Mouse (Mus musculus) limb, embryonic 14.5 days (tissue): Measurements from ENCODE around the gene Trim11. TPM values are rescaled to one million over a fixed set of nuclear protein-coding genes. Genes with fewer than 3 reads are reported as not detected.

ENCODE experiments used
- ATAC-seq: fragments of 200-750 bp; cut with Nextera tagmentation; 2 replicates; pipeline ENCODE4 v1.8.0; 2017; ENCODE audit warnings: low read depth, moderate number of reproducible peaks, moderate TSS enrichment; ENCODE audit not compliant: low FRiP score
- DNase-seq: peaks from one replicate; pipeline ENCODE4 v3.0.0-alpha.2; 2015; ENCODE audit warnings: low spot score
- H3K27ac ChIP-seq: fragments of 300-500 bp; sonication (generic); replicated peaks from 2 replicates; pipeline ENCODE4 v1.5.1; 2014; ENCODE audit warnings: low read depth, mild to moderate bottlenecking, low read length, moderate library complexity, mixed read lengths
- H3K27me3 ChIP-seq: fragments of 300-500 bp; sonication (generic); 2 replicates; pipeline ENCODE4 v1.6.1; 2014; ENCODE audit warnings: low read length, mixed read lengths; ENCODE audit not compliant: control insufficient read depth, insufficient read depth
- H3K36me3 ChIP-seq: fragments of 300-500 bp; sonication (generic); 2 replicates; pipeline ENCODE4 v1.6.1; 2014; ENCODE audit warnings: mild to moderate bottlenecking, low read length, moderate library complexity, mixed read lengths; ENCODE audit not compliant: control insufficient read depth, insufficient read depth
- H3K4me1 ChIP-seq: fragments of 300-500 bp; sonication (generic); 2 replicates; pipeline ENCODE4 v1.6.1; 2014; ENCODE audit warnings: antibody characterized with exemption, low read length, mixed read lengths; ENCODE audit not compliant: control insufficient read depth, insufficient read depth
- H3K4me2 ChIP-seq: fragments of 300-500 bp; sonication (generic); replicated peaks from 2 replicates; pipeline ENCODE4 v1.6.1; 2014; ENCODE audit warnings: low read depth, mild to moderate bottlenecking, low read length, moderate library complexity; ENCODE audit not compliant: severe bottlenecking
- H3K4me3 ChIP-seq: fragments of 300-500 bp; sonication (generic); replicated peaks from 2 replicates; pipeline ENCODE4 v1.5.1; 2014; ENCODE audit warnings: low read length
- H3K9ac ChIP-seq: fragments of 300-500 bp; sonication (generic); 2 replicates; pipeline ENCODE4 v1.6.1; 2014; ENCODE audit warnings: mild to moderate bottlenecking, low read depth, low read length, moderate library complexity; ENCODE audit not compliant: severe bottlenecking
- H3K9me3 ChIP-seq: fragments of 300-500 bp; sonication (generic); 2 replicates; pipeline ENCODE4 v1.6.1; 2016; ENCODE audit warnings: low read length; ENCODE audit not compliant: control insufficient read depth
- POLR2A ChIP-seq: fragments of 200-500 bp; IDR thresholded peaks from 2 replicates; pipeline ENCODE4 v1.8.0; 2012; ENCODE audit warnings: inconsistent platforms, mild to moderate bottlenecking, moderate library complexity, borderline replicate concordance; ENCODE audit not compliant: insufficient read depth, insufficient read length; ENCODE audit errors: extremely low read depth
- WGBS: fragments of 180-500 bp; shearing (Covaris S2); extraction: QIAGEN DNeasy Blood & Tissue Kit; methylation state at CpG from one replicate; pipeline ENCODE4 v1.1.7; 2014; 5-methylcytosine and 5-hydroxymethylcytosine counted together
- polyA plus RNA-seq, 2 experiments: library from polyadenylated mRNA; depleted of rRNA in 1 of 2; stranded (reverse) in 1 of 2; unstranded in 1 of 2; fragments of >200 nt; fragmentation: Nextera tagmentation in 1 of 2; extraction: Ambion mirVana in 1 of 2; gene quantifications; 2 replicates each; pipeline versions ENCODE4 v1.2.1 to v1.2.3; 2012 to 2014

The Trim11 gene
- polyA plus RNA-seq, 2 experiments: 21.4 to 29.7 TPM

GRCm38 (mm10) chr11:58974414-58974813 lies 3.5 kb upstream of the Trim11 start:
- ATAC-seq (no peak), DNase-seq (no peak)
- Histone ChIP-seq H3K27me3 (no peaks in the 10 kb centered on the region), H3K36me3 (peaks cover 16% of the 10 kb centered on the region), H3K27ac (no peak overlapping the region), H3K9me3 (no peaks in the 10 kb centered on the region), H3K4me2 (no peak overlapping the region), H3K4me1 (peaks cover 7% of the 10 kb centered on the region), H3K9ac (no peak overlapping the region), H3K4me3 (no peak overlapping the region)
- no peak for TF ChIP-seq POLR2A
- 88% methylated on average over 3 of the region's 3 CpGs for WGBS

GRCm38 (mm10) chr11:58977150-58977549 lies 743 bp upstream of the Trim11 start:
- peak overlapping the region; percentile 99 for H3K4me3 ChIP-seq
- no peak for TF ChIP-seq POLR2A
- no peaks in the 10 kb centered on the region for H3K27me3 ChIP-seq
- H3K4me1 ChIP-seq: peaks cover 15% of the 10 kb centered on the region
- DNase-seq (no peak), ATAC-seq (no peak)
- peak overlapping the region; percentile 89 for H3K9ac ChIP-seq
- peaks cover 12% of the 10 kb centered on the region; the same call in 1 of the 2 replicates for H3K36me3 ChIP-seq
- peak overlapping the region; percentile 95 for H3K4me2 ChIP-seq
- H3K9me3 ChIP-seq: no peaks in the 10 kb centered on the region
- peak overlapping the region; percentile 77 for H3K27ac ChIP-seq
- under 1% methylated on average over 29 of the region's 29 CpGs for WGBS

GRCm38 (mm10) chr11:58977607-58978026 lies 276 bp upstream of the Trim11 start:
- 1% methylated on average over 21 of the region's 21 CpGs for WGBS
- TF ChIP-seq POLR2A: no peak
- peak overlapping the region; percentile 89 for H3K9ac ChIP-seq

GRCm38 (mm10) chr11:58978706-58979030 lies 775 bp downstream of the Trim11 start:
- peaks cover 15% of the 10 kb centered on the region for H3K4me1 ChIP-seq
- no peak overlapping the region for H3K27ac ChIP-seq
- 5% methylated on average over 5 of the region's 5 CpGs for WGBS
- peak overlapping the region; percentile 99 for H3K4me3 ChIP-seq
- no peaks in the 10 kb centered on the region for H3K27me3 ChIP-seq
- ATAC-seq: no peak
- H3K9me3 ChIP-seq: no peaks in the 10 kb centered on the region
- peak overlapping the region; percentile 89 for H3K9ac ChIP-seq
- H3K4me2 ChIP-seq: peak overlapping the region; percentile 95
- no peak for DNase-seq
- peaks cover 23% of the 10 kb centered on the region for H3K36me3 ChIP-seq
- TF ChIP-seq POLR2A: no peak

More at GRCm38 (mm10) chr11:58977607-58978026, 276 bp upstream of the Trim11 start:
- peaks cover 16% of the 10 kb centered on the region; the same call in 1 of the 2 replicates for H3K36me3 ChIP-seq
- H3K27me3 ChIP-seq: no peaks in the 10 kb centered on the region
- H3K4me3 ChIP-seq: peak overlapping the region; percentile 99
- no peaks in the 10 kb centered on the region for H3K9me3 ChIP-seq
- peak overlapping the region; percentile 77 for H3K27ac ChIP-seq
- peak overlapping the region; percentile 95 for H3K4me2 ChIP-seq
- DNase-seq (no peak), ATAC-seq (no peak)
- H3K4me1 ChIP-seq: peaks cover 15% of the 10 kb centered on the region

- Histone ChIP-seq H3K4me2 (peak overlapping the region; percentile 95), H3K27me3 (no peaks in the 10 kb centered on the region), H3K4me3 (peak overlapping the region; percentile 99), H3K36me3 (peaks cover 28% of the 10 kb centered on the region), H3K4me1 (peaks cover 15% of the 10 kb centered on the region), H3K9me3 (no peaks in the 10 kb centered on the region), H3K9ac (peak overlapping the region; percentile 89), H3K27ac (no peak overlapping the region)
- DNase-seq (no peak), ATAC-seq (no peak)
- WGBS: 72% methylated on average over 3 of the region's 3 CpGs
- TF ChIP-seq POLR2A: no peak
Observed at GRCm38 (mm10) chr11:58979183-58979582, 1.3 kb downstream of the Trim11 start.

GRCm38 (mm10) chr11:58979661-58980060 lies 1.8 kb downstream of the Trim11 start:
- Histone ChIP-seq H3K4me1 (peaks cover 15% of the 10 kb centered on the region), H3K4me2 (peak overlapping the region; percentile 95), H3K9ac (peak overlapping the region; percentile 89), H3K27me3 (no peaks in the 10 kb centered on the region), H3K36me3 (peaks cover 32% of the 10 kb centered on the region), H3K27ac (no peak overlapping the region), H3K9me3 (no peaks in the 10 kb centered on the region), H3K4me3 (peak overlapping the region; percentile 99)
- DNase-seq (no peak), ATAC-seq (no peak)
- WGBS: 68% methylated on average over 7 of the region's 7 CpGs
- TF ChIP-seq POLR2A: no peak
